Mouse (Mus musculus) hindbrain, embryonic 16.5 days (tissue): Measurements from ENCODE around the gene Tvp23b. TPM values are rescaled to one million over a fixed set of nuclear protein-coding genes. Genes with fewer than 3 reads are reported as not detected.

ENCODE experiments used
- ATAC-seq: fragments of 200-750 bp; cut with Nextera tagmentation; 2 replicates; pipeline ENCODE4 v1.8.0; 2017; ENCODE audit warnings: moderate TSS enrichment, moderate library complexity
- H3K27ac ChIP-seq: fragments of 300-500 bp; sonication (generic); 2 replicates; pipeline ENCODE4 v1.5.1; 2014; ENCODE audit warnings: low read depth, mild to moderate bottlenecking, control low read depth, low read length, moderate library complexity
- H3K27me3 ChIP-seq: fragments of 300-500 bp; sonication (generic); replicated peaks from 2 replicates; pipeline ENCODE4 v1.6.1; 2014; ENCODE audit warnings: low read length; ENCODE audit not compliant: control insufficient read depth, insufficient read depth
- H3K36me3 ChIP-seq: fragments of 300-500 bp; sonication (generic); 2 replicates; pipeline ENCODE4 v1.6.1; 2014; ENCODE audit warnings: mild to moderate bottlenecking, low read length, moderate library complexity, mixed read lengths; ENCODE audit not compliant: control insufficient read depth, insufficient read depth
- H3K4me1 ChIP-seq: fragments of 300-500 bp; sonication (generic); 2 replicates; pipeline ENCODE4 v1.6.1; 2014; ENCODE audit warnings: low read depth, low read length; ENCODE audit not compliant: control insufficient read depth, insufficient read depth
- H3K4me2 ChIP-seq: fragments of 300-500 bp; sonication (generic); 2 replicates; pipeline ENCODE4 v1.6.1; 2014; ENCODE audit warnings: mild to moderate bottlenecking, low read length, control low read depth, moderate library complexity
- H3K4me3 ChIP-seq: fragments of 300-500 bp; sonication (generic); 2 replicates; pipeline ENCODE4 v1.5.1; 2014; ENCODE audit warnings: mild to moderate bottlenecking, low read length, control low read depth, moderate library complexity
- H3K9ac ChIP-seq: fragments of 300-500 bp; sonication (generic); 2 replicates; pipeline ENCODE4 v1.6.1; 2014; ENCODE audit warnings: low read depth, mild to moderate bottlenecking, control low read depth, low read length, moderate library complexity
- H3K9me3 ChIP-seq: fragments of 300-500 bp; sonication (generic); 2 replicates; pipeline ENCODE4 v1.6.1; 2014; ENCODE audit warnings: mild to moderate bottlenecking, low read length, moderate library complexity; ENCODE audit not compliant: control insufficient read depth
- WGBS: fragments of 180-500 bp; shearing (Covaris S2); extraction: QIAGEN DNeasy Blood & Tissue Kit; methylation state at CpG from one replicate; pipeline ENCODE4 v1.1.7; 2014; 5-methylcytosine and 5-hydroxymethylcytosine counted together
- polyA plus RNA-seq: library from polyadenylated mRNA; unstranded; fragments of >200 nt; fragmentation: Nextera tagmentation; extraction: Ambion mirVana; gene quantifications from 2 replicates; pipeline ENCODE4 v1.2.1, GENCODE M21; 2015

Tvp23b gene
- polyA plus RNA-seq, result 59.0 and 60.3 TPM in 2 replicates

DNA sequence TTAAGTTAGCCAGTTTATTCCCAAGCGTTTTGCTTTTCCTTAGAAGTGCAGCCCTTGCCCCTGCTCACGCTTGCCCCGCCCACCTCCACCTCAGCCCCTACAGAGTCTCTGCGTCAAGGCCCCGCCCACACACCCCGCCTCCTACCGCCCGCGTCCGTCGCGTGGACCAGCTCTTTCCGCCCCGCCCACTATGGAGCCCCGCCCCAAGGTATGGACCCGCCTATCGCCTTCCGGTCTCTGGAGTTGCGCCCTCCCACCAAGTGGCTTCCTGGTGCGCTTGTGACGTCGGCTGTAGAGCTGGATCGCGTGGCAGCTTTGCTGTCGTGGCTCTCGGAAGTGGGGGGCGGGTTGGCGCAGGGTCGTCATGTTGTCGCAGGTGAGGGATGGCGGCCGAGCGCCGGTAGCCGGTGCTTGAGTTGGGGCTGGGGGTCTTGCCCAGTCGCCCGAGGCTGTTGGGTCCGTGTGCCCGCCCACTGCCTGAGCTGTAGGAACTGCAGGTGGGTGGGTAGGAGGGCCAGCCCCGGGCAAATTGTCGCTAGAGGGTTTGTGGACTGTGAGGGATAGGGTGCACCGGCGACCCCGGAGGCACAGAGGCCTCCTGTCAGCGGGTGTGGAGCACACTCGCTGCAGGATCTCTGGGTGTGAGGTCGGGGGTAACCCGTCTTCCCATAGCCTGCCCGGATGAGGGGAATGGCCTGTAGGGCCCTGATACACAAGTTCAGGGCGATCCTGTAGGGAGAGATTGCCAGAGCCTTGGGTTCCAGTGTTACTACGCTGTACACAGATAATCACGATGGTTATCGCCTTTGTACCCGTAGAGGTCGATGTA, at the start of gene Tvp23b:
Tvp23b (plus strand) TSS at position 236 of the 829 bp plus-strand sequence.
- peak within 1 kb of the TSS; percentile 80 for H3K9ac ChIP-seq
- H3K4me1 ChIP-seq, result 0 out of 2 replicates have a peak, but pooled peaks cover 6% of the 10 kb centered on the region
- peak within 1 kb of the TSS; percentile 73 for H3K4me2 ChIP-seq
- H3K27ac ChIP-seq, result peak within 1 kb of the TSS; percentile 76
- H3K36me3 ChIP-seq, result no peaks in the 10 kb centered on the region
- ATAC-seq, result peak; percentile 98
- H3K27me3 ChIP-seq, result no peaks in the 10 kb centered on the region
- no peaks in the 10 kb centered on the region for H3K9me3 ChIP-seq
- peak within 1 kb of the TSS; percentile 65 for H3K4me3 ChIP-seq
- WGBS, result 2% methylated on average over 55 of the region's 55 CpGs

DNA sequence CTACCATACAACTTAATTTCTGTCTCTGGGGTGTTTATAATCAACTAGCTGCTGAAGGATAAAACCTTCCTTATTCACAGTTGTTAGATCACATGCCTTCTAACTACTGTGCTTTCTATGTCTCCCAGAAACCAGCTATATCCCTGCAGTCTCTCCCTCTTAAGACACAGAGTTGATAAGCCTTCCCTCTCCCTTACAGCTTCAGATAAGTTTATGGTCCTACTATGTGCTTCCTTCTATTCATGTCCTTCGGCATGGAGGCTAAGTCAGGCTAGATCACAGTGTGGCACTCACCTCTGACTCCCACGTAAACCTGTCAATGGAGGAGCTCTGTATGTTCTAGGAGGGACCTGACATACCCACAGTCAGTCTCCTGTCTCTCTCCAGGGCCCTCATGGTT, 48.9 kb upstream of the Tvp23b start:
- Histone ChIP-seq H3K4me3 (no peak overlapping the region), H3K27me3 (no peaks in the 10 kb centered on the region), H3K4me2 (no peak overlapping the region), H3K9ac (no peak overlapping the region), H3K9me3 (no peaks in the 10 kb centered on the region), H3K27ac (no peak overlapping the region), H3K36me3 (no peaks in the 10 kb centered on the region), H3K4me1 (no peaks in the 10 kb centered on the region)
- 90% methylated on average over 2 of the region's 2 CpGs for WGBS
- ATAC-seq, result no peak

- H3K27me3 ChIP-seq, result no peaks in the 10 kb centered on the region
- H3K4me1 ChIP-seq, result no peaks in the 10 kb centered on the region
- no peak overlapping the region for H3K4me3 ChIP-seq
- no peak overlapping the region for H3K27ac ChIP-seq
- no peak for ATAC-seq
- H3K9ac ChIP-seq, result no peak overlapping the region
- no peaks in the 10 kb centered on the region for H3K9me3 ChIP-seq
- no peaks in the 10 kb centered on the region for H3K36me3 ChIP-seq
- no peak overlapping the region for H3K4me2 ChIP-seq
Observed at GRCm38 (mm10) chr11:62831906-62832305, 47.3 kb upstream of the Tvp23b start.

GRCm38 (mm10) chr11:62844562-62844961, 34.7 kb upstream of the Tvp23b start:
- no peak for ATAC-seq
- no peaks in the 10 kb centered on the region for H3K27me3 ChIP-seq
- 92% methylated on average over 5 of the region's 5 CpGs for WGBS

DNA sequence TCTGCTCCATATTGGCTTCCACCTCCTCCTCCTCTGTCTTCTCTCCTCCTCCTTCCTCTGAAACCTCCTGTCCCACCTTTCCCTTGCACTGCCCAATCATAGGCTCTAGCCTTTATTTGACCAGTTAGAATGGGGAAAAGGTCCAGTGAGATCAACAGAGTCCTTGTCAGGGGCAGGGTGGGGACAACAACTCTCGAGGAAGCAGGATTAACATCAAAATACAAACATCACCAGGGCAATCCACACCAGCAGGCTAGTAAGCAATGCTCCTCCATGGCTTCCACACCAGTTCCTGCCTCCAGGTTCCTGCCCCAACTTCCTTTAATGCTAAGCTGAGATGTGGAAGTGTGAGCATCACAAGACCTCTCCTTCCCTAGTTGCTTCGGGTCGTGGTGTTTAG, 33.5 kb upstream of the Tvp23b start:
- peaks cover 3% of the 10 kb centered on the region for H3K4me1 ChIP-seq
- ATAC-seq, result no peak
- H3K4me3 ChIP-seq, result no peak overlapping the region
- no peaks in the 10 kb centered on the region for H3K36me3 ChIP-seq
- H3K9me3 ChIP-seq, result no peaks in the 10 kb centered on the region
- H3K9ac ChIP-seq, result no peak overlapping the region
- no peaks in the 10 kb centered on the region for H3K27me3 ChIP-seq
- WGBS, result 70% methylated on average over 3 of the region's 3 CpGs
- H3K27ac ChIP-seq, result no peak overlapping the region
- no peak overlapping the region for H3K4me2 ChIP-seq

More at GRCm38 (mm10) chr11:62844562-62844961, 34.7 kb upstream of the Tvp23b start:
- Histone ChIP-seq H3K9me3 (no peaks in the 10 kb centered on the region), H3K4me3 (no peak overlapping the region), H3K4me2 (no peak overlapping the region), H3K27ac (no peak overlapping the region), H3K36me3 (no peaks in the 10 kb centered on the region), H3K4me1 (peaks cover 3% of the 10 kb centered on the region), H3K9ac (no peak overlapping the region)

- WGBS, result 30% methylated on average over 12 of the region's 12 CpGs
- no peaks in the 10 kb centered on the region for H3K36me3 ChIP-seq
- no peaks in the 10 kb centered on the region for H3K9me3 ChIP-seq
- peaks cover 3% of the 10 kb centered on the region for H3K4me1 ChIP-seq
- no peak for ATAC-seq
- peak within 1 kb of the TSS; percentile 7; the same call in 1 of the 2 replicates for H3K9ac ChIP-seq
- no peak within 1 kb of the TSS for H3K4me3 ChIP-seq
- H3K27me3 ChIP-seq, result no peaks in the 10 kb centered on the region
- peak within 1 kb of the TSS; percentile 31 for H3K4me2 ChIP-seq
- no peak within 1 kb of the TSS for H3K27ac ChIP-seq
Observed at GRCm38 (mm10) chr11:62846961-62847654, 32.1 kb upstream of the Tvp23b start, which contains the start of gene Fbxw10. Gene Fbxw10 (plus strand): TSS chr11:62847069.

GRCm38 (mm10) chr11:62847655-62848191, 31.5 kb upstream of the Tvp23b start:
- no peak overlapping the region for H3K4me3 ChIP-seq
- H3K9ac ChIP-seq, result no peak overlapping the region
- peaks cover 3% of the 10 kb centered on the region for H3K4me1 ChIP-seq
- 64% methylated on average over 4 of the region's 4 CpGs for WGBS
- H3K36me3 ChIP-seq, result no peaks in the 10 kb centered on the region
- H3K27ac ChIP-seq, result no peak overlapping the region
- ATAC-seq, result no peak
- no peak overlapping the region; the same call in 1 of the 2 replicates for H3K4me2 ChIP-seq
- no peaks in the 10 kb centered on the region for H3K27me3 ChIP-seq
- no peaks in the 10 kb centered on the region for H3K9me3 ChIP-seq

DNA sequence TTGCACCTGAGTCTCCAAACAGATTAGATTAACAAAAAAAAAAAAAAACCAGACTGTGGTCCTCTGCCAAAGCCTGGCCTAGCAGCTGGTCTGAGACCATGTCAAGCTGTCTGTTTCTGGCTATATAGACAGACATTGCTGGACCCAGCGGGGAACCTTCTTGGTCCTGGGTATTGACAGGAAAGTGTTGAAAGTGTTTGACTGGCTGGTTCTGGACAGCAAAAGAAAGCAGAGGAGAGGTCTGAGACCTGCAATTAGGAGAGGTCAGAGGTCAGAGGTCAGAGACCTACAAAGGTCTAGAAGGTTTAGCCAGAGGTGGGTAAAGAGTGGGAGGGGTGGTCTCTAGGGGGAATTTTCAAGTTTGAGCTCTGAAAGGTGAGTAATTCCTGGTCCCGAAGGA, 31.0 kb upstream of the Tvp23b start:
- Histone ChIP-seq H3K4me3 (no peak overlapping the region), H3K4me2 (no peak overlapping the region), H3K36me3 (no peaks in the 10 kb centered on the region), H3K9me3 (no peaks in the 10 kb centered on the region), H3K27me3 (no peaks in the 10 kb centered on the region), H3K9ac (no peak overlapping the region), H3K4me1 (peaks cover 3% of the 10 kb centered on the region), H3K27ac (no peak overlapping the region)
- WGBS, result 51% methylated on average over 2 of the region's 2 CpGs
- ATAC-seq, result no peak

- 73% methylated on average over 1 of the region's 1 CpGs for WGBS
- Histone ChIP-seq H3K4me1 (peaks cover 3% of the 10 kb centered on the region), H3K9ac (no peak overlapping the region), H3K9me3 (no peaks in the 10 kb centered on the region), H3K4me3 (no peak overlapping the region), H3K4me2 (no peak overlapping the region), H3K36me3 (no peaks in the 10 kb centered on the region), H3K27ac (no peak overlapping the region), H3K27me3 (no peaks in the 10 kb centered on the region)
- ATAC-seq, result no peak
Observed at GRCm38 (mm10) chr11:62851199-62851598, 28.1 kb upstream of the Tvp23b start.
